ENCODE assay signal across 15 mouse cellular contexts in the genomic region with DNA sequence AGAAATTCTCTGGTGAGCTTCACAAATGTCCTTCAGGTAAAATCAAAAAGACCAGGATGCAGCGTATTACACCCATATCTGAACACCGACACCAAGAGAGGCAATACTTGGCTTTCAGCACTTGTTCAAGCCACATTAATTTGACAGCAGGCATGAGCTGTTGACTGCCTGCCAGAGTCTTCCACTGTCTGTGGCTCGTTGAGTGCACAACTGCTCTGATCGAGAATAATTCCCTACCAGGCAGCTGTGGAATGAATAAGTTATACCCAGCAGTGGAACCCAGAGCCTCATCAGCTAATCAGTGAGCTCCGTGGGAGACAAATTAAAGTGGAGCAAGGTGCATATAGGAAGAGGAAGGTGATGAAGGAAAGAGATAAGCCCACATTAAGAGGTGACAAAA.
DNase-seq lines count a peak whose midpoint lies in the region; ATAC-seq and TF ChIP-seq lines count a peak whose summit lies in the region.
"Had no signal": no experiment of that assay in that cellular context is flagged by ENCODE, and none has a peak within 500 bp of the region (broad histone marks: within the 10 kb centered on the region; RNA-seq: fewer than 3 reads in every experiment).

No protein-coding gene starts in this region.

- H3K4me3 ChIP-seq in hindbrain, embryonic 14.5 days (replicated peaks; ENCODE audit: low read length): no peak overlapping the region
- H3K4me3 ChIP-seq in hindbrain, embryonic 12.5 days: no peak overlapping the region
- no peak overlapping the region for H3K4me3 ChIP-seq in midbrain, embryonic 14.5 days (replicated peaks; ENCODE audit: low read depth, low read length)
- H3K4me3 ChIP-seq in midbrain, embryonic 15.5 days: no peak overlapping the region
- H3K4me3 ChIP-seq: forebrain, embryonic 15.5 days; heart, embryonic 10.5 days; intestine, embryonic 15.5 days; limb, embryonic 15.5 days had no signal

- no peak overlapping the region for H3K9ac ChIP-seq in hindbrain, embryonic 14.5 days
- no peak overlapping the region for H3K9ac ChIP-seq in hindbrain, embryonic 12.5 days
- no peak overlapping the region for H3K9ac ChIP-seq in midbrain, embryonic 14.5 days (replicated peaks; ENCODE audit: low read length)
- H3K9ac ChIP-seq in midbrain, embryonic 15.5 days: no peak overlapping the region
- H3K9ac ChIP-seq: forebrain, embryonic 15.5 days; intestine, embryonic 15.5 days; limb, embryonic 15.5 days had no signal

- no peak for TF ChIP-seq CTCF in brain, embryonic 14.5 days (IDR thresholded peaks at IDR 0.05; ENCODE audit: borderline replicate concordance, extremely low read depth, insufficient read depth, insufficient read length)

- H3K9me3 ChIP-seq in hindbrain, embryonic 14.5 days (ENCODE audit: control insufficient read depth, low read length): no peaks in the 10 kb centered on the region
- H3K9me3 ChIP-seq in hindbrain, embryonic 12.5 days (replicated peaks): no peaks in the 10 kb centered on the region
- no peaks in the 10 kb centered on the region for H3K9me3 ChIP-seq in midbrain, embryonic 14.5 days (ENCODE audit: control insufficient read depth, low read length)
- no peaks in the 10 kb centered on the region for H3K9me3 ChIP-seq in midbrain, embryonic 15.5 days
- H3K9me3 ChIP-seq: forebrain, embryonic 15.5 days; heart, embryonic 10.5 days; intestine, embryonic 15.5 days; limb, embryonic 15.5 days had no signal

- TF ChIP-seq POLR2A in brain, embryonic 14.5 days (IDR thresholded peaks at IDR 0.05; ENCODE audit: borderline replicate concordance, extremely low read depth, insufficient read depth, insufficient read length, poor library complexity, severe bottlenecking): no peak

- no peaks in the 10 kb centered on the region for H3K27me3 ChIP-seq in hindbrain, embryonic 14.5 days (ENCODE audit: control insufficient read depth, insufficient read depth, low read length)
- no peaks in the 10 kb centered on the region for H3K27me3 ChIP-seq in hindbrain, embryonic 12.5 days
- H3K27me3 ChIP-seq in midbrain, embryonic 14.5 days (ENCODE audit: control insufficient read depth, insufficient read depth, low read length): no peaks in the 10 kb centered on the region
- no peaks in the 10 kb centered on the region for H3K27me3 ChIP-seq in midbrain, embryonic 15.5 days (replicated peaks)
- H3K27me3 ChIP-seq: forebrain, embryonic 15.5 days; intestine, embryonic 15.5 days; limb, embryonic 15.5 days had no signal

- H3K27ac ChIP-seq in hindbrain, embryonic 14.5 days: no peak overlapping the region
- H3K27ac ChIP-seq in hindbrain, embryonic 12.5 days: no peak overlapping the region
- H3K27ac ChIP-seq in midbrain, embryonic 14.5 days (replicated peaks; ENCODE audit: low read depth, low read length): no peak overlapping the region
- H3K27ac ChIP-seq in midbrain, embryonic 15.5 days: no peak overlapping the region
- H3K27ac ChIP-seq: forebrain, embryonic 15.5 days; heart, embryonic 10.5 days; intestine, embryonic 15.5 days; limb, embryonic 15.5 days had no signal

- H3K36me3 ChIP-seq in hindbrain, embryonic 14.5 days (replicated peaks; ENCODE audit: control insufficient read depth, insufficient read depth): no peaks in the 10 kb centered on the region
- no peaks in the 10 kb centered on the region for H3K36me3 ChIP-seq in hindbrain, embryonic 12.5 days
- H3K36me3 ChIP-seq in midbrain, embryonic 14.5 days (ENCODE audit: control insufficient read depth, insufficient read depth, low read length): no peaks in the 10 kb centered on the region
- H3K36me3 ChIP-seq in midbrain, embryonic 15.5 days (replicated peaks): no peaks in the 10 kb centered on the region
- H3K36me3 ChIP-seq: forebrain, embryonic 15.5 days; heart, embryonic 10.5 days; intestine, embryonic 15.5 days; limb, embryonic 15.5 days had no signal

- ATAC-seq in hindbrain, embryonic 14.5 days (ENCODE audit: low FRiP score): peak; percentile 43; the same call in 1 of the 2 replicates
- no peak for ATAC-seq in hindbrain, embryonic 12.5 days (ENCODE audit: low FRiP score)
- no peak for ATAC-seq in midbrain, embryonic 14.5 days (ENCODE audit: low FRiP score, low TSS enrichment)
- no peak for ATAC-seq in midbrain, embryonic 15.5 days (replicated peaks)
- no peak for ATAC-seq in inflammation-experienced regulatory T-cells, adult 6 months
- ATAC-seq: forebrain, embryonic 15.5 days; intestine, embryonic 15.5 days had no signal

- no peak overlapping the region for H3K4me2 ChIP-seq in hindbrain, embryonic 14.5 days (replicated peaks)
- no peak overlapping the region for H3K4me2 ChIP-seq in hindbrain, embryonic 12.5 days (replicated peaks)
- H3K4me2 ChIP-seq in midbrain, embryonic 14.5 days (ENCODE audit: low read length): no peak overlapping the region
- H3K4me2 ChIP-seq in midbrain, embryonic 15.5 days: no peak overlapping the region
- H3K4me2 ChIP-seq: forebrain, embryonic 15.5 days; intestine, embryonic 15.5 days; limb, embryonic 15.5 days had no signal

- H3K4me1 ChIP-seq in hindbrain, embryonic 14.5 days (replicated peaks; ENCODE audit: control insufficient read depth, insufficient read depth, low read length): no peaks in the 10 kb centered on the region
- H3K4me1 ChIP-seq in hindbrain, embryonic 12.5 days: no peaks in the 10 kb centered on the region
- H3K4me1 ChIP-seq in midbrain, embryonic 14.5 days (ENCODE audit: control insufficient read depth, insufficient read depth, low read length): no peaks in the 10 kb centered on the region
- no peaks in the 10 kb centered on the region for H3K4me1 ChIP-seq in midbrain, embryonic 15.5 days
- H3K4me1 ChIP-seq: forebrain, embryonic 15.5 days; heart, embryonic 10.5 days; intestine, embryonic 15.5 days; limb, embryonic 15.5 days had no signal

- DNase-seq in hindbrain, embryonic 14.5 days (ENCODE audit: low spot score): no peak
- DNase-seq in midbrain, embryonic 14.5 days: peak; percentile 19
- DNase-seq in brain, embryonic 14.5 days (ENCODE audit: low read depth): peak; percentile 53
- peak; percentile 33 to 37 for DNase-seq in cerebellum, postnatal 36 days
- no peak for DNase-seq in c-Kit-positive CD71-positive TER-119-positive erythroid progenitor cells, embryonic 14.5 days (ENCODE audit: low spot score)
- DNase-seq: adrenal gland, postnatal 25 days; heart, postnatal 14 days; lung, adult 2 months had no signal

- WGBS in hindbrain, embryonic 14.5 days: 67% methylated on average over 5 of the region's 5 CpGs
- 82% methylated on average over 5 of the region's 5 CpGs for WGBS in hindbrain, embryonic 12.5 days
- WGBS in midbrain, embryonic 14.5 days: 80% methylated on average over 5 of the region's 5 CpGs
- 66% methylated on average over 5 of the region's 5 CpGs for WGBS in midbrain, embryonic 15.5 days

Comparison
In these comparisons a context has a peak if more than half of its experiments do, and no peak if none do; other contexts are left out.
1. DNase-seq: peak in midbrain, embryonic 14.5 days (single experiment), brain, embryonic 14.5 days (single experiment) and cerebellum, postnatal 36 days (2 of 2); none in hindbrain, embryonic 14.5 days (single experiment) and c-Kit-positive CD71-positive TER-119-positive erythroid progenitor cells, embryonic 14.5 days (single experiment).